Mouse (Mus musculus): ENCODE data around the gene Gm20481.
"Not testable (repeated sequence)": the region's sequence is repeated elsewhere in the genome, so short reads cannot be mapped to it uniquely, and the experiment has no call there.

Gm20481 gene

GRCm38 (mm10) chr17:34969822-34970221 lies at the start of gene Gm20481:
Gene Gm20481, plus strand, starts transcription at chr17:34969912.
- DNase-seq: not testable (repeated sequence)

GRCm38 (mm10) chr17:34922939-34923338 lies 46.8 kb upstream of the Gm20481 start:
- no peak for DNase-seq

GRCm38 (mm10) chr17:34924258-34924657 lies 45.5 kb upstream of the Gm20481 start:
- no peak for DNase-seq

GRCm38 (mm10) chr17:34927306-34928019 lies 42.2 kb upstream of the Gm20481 start:
- DNase-seq: no peak

- no peak for DNase-seq
Observed at GRCm38 (mm10) chr17:34928841-34929240, 40.9 kb upstream of the Gm20481 start.

GRCm38 (mm10) chr17:34931061-34931734 lies 38.5 kb upstream of the Gm20481 start, which contains the start of gene Neu1:
Gene Neu1, plus strand, starts transcription at chr17:34931253.
- DNase-seq: peak; percentile 98

- DNase-seq: no peak
Observed at GRCm38 (mm10) chr17:34931735-34932098, 38.0 kb upstream of the Gm20481 start.

GRCm38 (mm10) chr17:34932287-34932686 lies 37.4 kb upstream of the Gm20481 start:
- DNase-seq: no peak

- no peak for DNase-seq
Observed at GRCm38 (mm10) chr17:34934031-34934430, 35.7 kb upstream of the Gm20481 start.

GRCm38 (mm10) chr17:34934830-34935229 lies 34.9 kb upstream of the Gm20481 start:
- DNase-seq: no peak

GRCm38 (mm10) chr17:34937960-34938505 lies 31.7 kb upstream of the Gm20481 start:
- no peak for DNase-seq

- DNase-seq: no peak
Observed at GRCm38 (mm10) chr17:34941344-34942041, 28.2 kb upstream of the Gm20481 start.

- DNase-seq: no peak
Observed at GRCm38 (mm10) chr17:34943128-34943815, 26.4 kb upstream of the Gm20481 start.

GRCm38 (mm10) chr17:34944362-34944761 lies 25.4 kb upstream of the Gm20481 start:
- DNase-seq: no peak

- no peak for DNase-seq
Observed at GRCm38 (mm10) chr17:34946486-34947140, 23.1 kb upstream of the Gm20481 start.

GRCm38 (mm10) chr17:34947606-34948005 lies 22.1 kb upstream of the Gm20481 start:
- DNase-seq: no peak

GRCm38 (mm10) chr17:34948721-34949552 lies 20.8 kb upstream of the Gm20481 start:
- not testable (repeated sequence) for DNase-seq

GRCm38 (mm10) chr17:34949553-34949969 lies 20.2 kb upstream of the Gm20481 start:
- no peak for DNase-seq

- DNase-seq: no peak
Observed at GRCm38 (mm10) chr17:34950514-34951455, 18.9 kb upstream of the Gm20481 start.
